Mouse (Mus musculus) erythroblast, embryonic 14.5 days (primary cell): Measurements from ENCODE around the gene Klhl30.

Experiments used
- GATA1 ChIP-seq: IDR thresholded peaks from 2 replicates; pipeline ENCODE4 v1.6.1; 2012; ENCODE audit warnings: low read length, inconsistent platforms, mixed read lengths
- TAL1 ChIP-seq: IDR thresholded peaks from 3 replicates; pipeline ENCODE4 v1.6.1; 2012; ENCODE audit warnings: low read length, inconsistent platforms, mixed read lengths

GRCm38 (mm10) chr1:91344921-91345685 is 5.7 kb upstream of the Klhl30 start:
- TF ChIP-seq GATA1, result no peak
- no peak for TF ChIP-seq TAL1
